Mouse (Mus musculus) natural killer cell, adult 2 months (primary cell): Measurements from ENCODE around the gene Cdca4.

ENCODE experiments used
- DNase-seq, 2 experiments: peaks; one replicate each; pipeline ENCODE4 v3.0.0; 2022; ENCODE audit warnings: low spot score in 2 of 2

Cdca4 gene

GRCm38 (mm10) chr12:112829244-112829864, at the start of gene Cdca4:
Cdca4 (minus strand) TSS chr12:112829423.
- DNase-seq = peak; percentile 93 to 96

DNA sequence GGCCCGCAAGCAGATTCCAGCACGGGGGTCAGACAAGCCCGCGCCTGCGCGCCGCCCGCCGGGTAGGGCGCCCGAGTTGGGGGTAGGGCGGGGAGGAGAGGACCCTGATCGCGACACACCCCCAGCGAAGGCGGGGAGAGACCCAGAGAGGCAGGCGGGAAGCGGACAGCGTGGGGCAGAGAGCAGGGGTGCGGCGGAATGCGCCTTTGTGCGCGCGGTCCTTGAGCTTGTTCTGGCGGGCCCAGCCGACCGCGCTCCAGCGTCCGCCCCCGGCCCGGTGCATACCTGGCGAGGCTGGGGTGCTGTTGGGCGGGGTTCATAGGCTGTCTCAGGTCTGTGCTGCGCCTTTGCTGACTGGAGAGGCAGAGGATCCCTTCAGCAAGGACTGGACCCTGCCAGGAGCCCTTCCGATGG, 48.4 kb upstream of the Cdca4 start:
- DNase-seq = no peak

DNA sequence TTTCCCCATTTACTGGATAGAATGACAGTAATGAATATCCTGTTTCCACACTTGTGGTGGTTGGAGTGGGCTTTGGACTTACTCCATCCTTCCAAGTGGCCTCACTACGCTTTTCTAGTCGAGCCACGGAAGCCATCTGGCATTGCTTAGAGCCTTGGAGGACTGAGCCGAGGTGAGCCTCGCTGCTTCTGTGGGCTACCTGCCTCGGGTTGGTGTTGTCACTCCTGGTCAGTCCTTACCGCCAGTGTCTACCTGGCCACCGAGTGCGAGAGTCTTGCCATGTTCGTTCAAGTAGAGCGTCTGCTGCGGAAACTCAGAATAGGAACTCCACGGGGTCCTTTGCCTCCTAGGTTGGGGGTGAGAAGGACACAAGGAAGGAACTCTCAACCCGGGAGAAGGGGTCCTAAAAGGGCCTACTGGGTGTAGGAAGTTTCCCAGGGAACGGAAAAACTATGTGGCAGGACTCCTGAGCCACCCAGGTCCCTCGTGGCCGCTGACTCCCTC, 47.9 kb upstream of the Cdca4 start:
- no peak for DNase-seq

DNA sequence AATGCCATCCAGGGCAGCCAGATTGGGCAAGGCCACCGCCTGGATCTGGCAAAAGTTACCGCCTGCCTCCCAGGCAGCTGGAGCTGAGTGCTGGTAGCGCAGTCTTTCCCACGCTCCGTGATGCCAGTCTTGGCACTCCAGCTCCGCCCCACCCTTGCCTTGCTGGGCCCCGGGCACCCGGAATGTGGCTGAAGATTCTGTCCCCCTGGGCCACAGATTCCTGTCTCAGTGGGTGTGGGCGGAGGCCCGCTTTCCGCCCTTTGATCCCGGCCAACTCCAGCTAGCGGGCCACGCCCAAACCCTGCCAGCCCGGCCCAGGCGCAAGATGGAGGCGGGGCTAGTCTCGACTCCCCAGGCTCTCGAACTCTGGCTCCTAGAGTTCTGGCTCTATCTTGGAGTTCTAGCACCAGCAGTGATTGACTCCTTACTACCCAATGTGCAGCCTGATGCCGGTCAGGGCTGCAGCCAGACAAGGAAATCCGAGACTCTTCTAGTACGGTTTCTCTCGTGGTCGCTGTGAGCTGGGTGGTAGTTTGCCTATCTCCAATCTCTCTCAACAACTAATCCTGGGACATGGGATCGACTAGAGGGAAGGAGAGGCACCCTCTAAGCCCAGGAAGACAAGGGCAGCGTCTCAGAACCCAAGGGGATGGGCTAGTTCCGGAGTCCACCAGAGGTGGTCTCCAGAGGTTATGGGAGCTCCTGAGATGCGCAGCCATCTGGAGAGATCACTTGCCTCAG, 47.3 kb upstream of the Cdca4 start:
- no peak for DNase-seq

GRCm38 (mm10) chr12:112875225-112876013, 46.2 kb upstream of the Cdca4 start:
- DNase-seq = peak; percentile 74 to 83

DNA sequence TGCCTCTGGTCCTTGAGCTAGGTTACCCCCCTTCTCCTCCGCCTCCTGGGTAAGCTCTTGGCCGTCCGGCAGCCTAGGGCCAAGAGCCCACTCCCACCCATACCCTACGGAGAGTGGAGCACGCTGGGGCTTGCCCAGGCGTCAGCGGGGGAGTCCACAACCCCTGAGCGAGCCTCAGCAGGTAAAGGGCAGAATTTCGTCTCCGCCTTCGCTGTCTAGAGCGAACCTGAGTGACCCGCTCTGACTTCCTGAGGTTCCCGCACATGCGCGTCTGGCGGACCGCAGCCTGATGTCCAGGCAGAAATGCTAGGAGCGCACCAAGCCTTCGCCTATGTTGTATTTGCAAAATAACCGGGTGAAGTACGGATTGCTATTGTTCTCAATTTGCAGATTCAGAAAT, 45.0 kb upstream of the Cdca4 start:
- DNase-seq = no peak

DNA sequence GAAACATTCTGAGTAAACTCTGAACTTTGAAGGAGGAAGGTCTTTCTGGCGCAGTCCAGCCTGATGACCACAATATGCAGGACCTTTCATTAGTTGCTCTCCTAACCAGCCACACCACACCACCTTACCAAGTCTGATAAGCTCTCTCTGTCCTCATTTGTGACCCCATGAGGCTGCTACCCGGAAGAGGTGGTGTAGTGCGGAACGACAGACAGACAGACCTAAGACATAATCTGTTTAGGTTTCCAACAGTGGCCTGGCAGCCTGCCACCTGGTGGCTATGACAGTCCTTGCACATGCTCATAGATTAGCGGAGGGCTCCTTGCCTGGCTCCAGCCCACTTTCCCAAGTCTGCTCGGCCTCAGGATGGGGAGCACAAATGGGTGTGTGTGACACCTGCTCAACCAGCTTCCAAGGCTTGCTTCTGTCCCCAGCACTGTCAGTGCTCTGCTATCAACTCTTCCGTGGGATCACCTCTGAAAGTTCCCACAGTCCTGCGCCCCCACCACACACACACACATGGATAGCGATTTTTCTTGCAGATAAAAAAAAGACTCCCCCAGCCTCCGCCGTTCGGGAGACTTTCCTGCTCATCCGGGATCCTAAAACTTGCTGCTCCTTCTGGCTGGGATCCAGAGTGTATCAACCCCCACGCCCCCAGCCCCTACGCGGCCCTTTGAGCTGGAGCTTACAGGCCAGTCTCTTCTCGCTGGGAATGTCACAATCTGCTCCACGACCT, 44.4 kb upstream of the Cdca4 start:
- DNase-seq = peak; percentile 73 to 81

DNA sequence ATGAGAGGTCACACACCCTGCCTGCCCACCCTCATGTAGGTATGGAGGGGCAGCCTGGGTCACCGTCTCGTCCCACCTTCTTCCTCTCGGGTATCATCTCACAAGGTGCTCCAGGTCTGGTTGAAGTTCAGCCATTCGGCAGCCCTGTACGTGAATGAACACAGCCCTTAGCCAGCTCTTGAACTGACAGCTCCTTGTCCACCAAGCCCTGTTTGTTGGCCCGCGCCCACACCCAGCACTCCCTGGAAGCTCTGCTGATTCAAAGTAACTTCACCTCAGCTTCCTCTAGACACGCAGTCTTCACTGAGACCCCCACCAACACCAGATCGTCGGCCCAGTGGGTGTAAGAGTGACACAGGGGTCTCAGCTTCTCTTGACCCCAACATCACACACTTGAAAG, 43.8 kb upstream of the Cdca4 start:
- DNase-seq = no peak

DNA sequence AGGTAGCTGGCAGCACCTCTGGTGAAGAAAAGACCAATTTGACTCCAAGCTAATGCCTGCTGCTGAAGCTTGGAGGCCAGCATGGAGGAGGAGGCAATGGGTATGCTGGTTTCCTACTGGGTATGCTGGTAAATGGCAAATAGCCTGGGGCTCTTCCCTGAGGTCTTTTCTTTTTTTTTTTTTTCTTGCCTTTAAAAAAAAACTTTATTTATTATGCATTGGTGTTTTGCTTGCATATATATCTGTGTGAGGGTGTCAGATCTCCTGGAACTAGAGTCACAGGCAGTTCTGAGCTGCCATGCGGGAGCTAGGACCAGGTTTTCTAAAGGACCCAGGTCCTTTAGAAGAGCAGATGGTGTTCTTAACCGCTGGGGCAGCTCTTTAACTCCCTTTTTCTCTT, 42.0 kb upstream of the Cdca4 start:
- no peak for DNase-seq

GRCm38 (mm10) chr12:112870775-112871174, 41.6 kb upstream of the Cdca4 start:
- peak in 1 of 2 experiments; percentile 20 for DNase-seq

DNA sequence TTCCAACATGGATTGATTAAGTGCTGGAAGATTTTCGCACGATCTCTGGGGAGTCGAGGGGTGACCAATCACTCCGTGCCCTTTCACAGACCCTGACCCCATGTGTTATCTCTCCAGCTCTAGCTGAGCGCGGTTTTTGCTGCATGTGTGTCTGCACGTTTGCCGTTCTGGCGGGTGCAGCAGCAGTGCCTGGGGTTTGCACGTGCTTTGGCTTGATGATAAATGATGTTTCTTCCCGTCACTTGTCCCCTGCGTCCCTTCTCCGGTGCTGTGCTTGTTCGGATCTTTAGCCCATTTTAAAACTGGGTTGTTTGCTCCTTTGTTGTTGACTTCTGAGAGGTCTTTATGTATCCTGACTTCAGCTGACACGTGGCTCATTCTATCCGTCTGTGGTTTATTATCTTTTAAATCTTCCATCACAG, 40.6 kb upstream of the Cdca4 start:
- DNase-seq = no peak

GRCm38 (mm10) chr12:112868178-112869087, 39.2 kb upstream of the Cdca4 start, which contains the start of gene Gpr132:
Gpr132 (minus strand) TSS chr12:112868228.
- DNase-seq = peak; percentile 72 to 85

DNA sequence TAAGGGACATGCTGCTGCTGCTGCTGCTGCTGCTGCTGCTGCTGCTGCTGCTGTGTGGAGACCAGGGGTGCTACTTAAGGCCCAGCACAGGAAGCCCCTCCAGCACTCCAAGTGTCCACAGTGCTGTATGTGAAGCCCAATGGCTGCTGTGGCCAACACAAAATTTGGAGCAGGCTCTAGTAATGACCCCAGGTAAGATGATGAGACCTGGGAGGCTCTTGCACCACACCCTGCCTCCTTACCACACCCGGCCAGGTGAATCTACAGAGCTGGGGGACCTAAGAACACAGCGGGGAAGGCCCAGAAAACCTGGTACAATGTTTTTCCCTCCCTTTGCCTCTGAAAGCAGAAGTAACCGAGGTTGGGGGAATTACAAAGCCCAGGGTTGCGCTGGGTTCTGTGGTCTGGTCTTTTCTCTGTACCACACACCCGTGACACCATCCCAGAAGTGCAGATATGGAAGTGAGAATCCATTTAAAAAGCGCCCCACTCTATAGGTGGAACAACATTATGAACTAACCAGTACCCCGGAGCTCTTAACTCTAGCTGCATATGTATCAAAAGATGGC, 38.0 kb upstream of the Cdca4 start:
- DNase-seq = peak in 1 of 2 experiments; percentile 63

GRCm38 (mm10) chr12:112866467-112867080, 37.4 kb upstream of the Cdca4 start:
- no peak for DNase-seq

- no peak for DNase-seq
Measured at GRCm38 (mm10) chr12:112864804-112865203, 35.6 kb upstream of the Cdca4 start.

GRCm38 (mm10) chr12:112861911-112862321, 32.7 kb upstream of the Cdca4 start:
- DNase-seq = no peak

DNA sequence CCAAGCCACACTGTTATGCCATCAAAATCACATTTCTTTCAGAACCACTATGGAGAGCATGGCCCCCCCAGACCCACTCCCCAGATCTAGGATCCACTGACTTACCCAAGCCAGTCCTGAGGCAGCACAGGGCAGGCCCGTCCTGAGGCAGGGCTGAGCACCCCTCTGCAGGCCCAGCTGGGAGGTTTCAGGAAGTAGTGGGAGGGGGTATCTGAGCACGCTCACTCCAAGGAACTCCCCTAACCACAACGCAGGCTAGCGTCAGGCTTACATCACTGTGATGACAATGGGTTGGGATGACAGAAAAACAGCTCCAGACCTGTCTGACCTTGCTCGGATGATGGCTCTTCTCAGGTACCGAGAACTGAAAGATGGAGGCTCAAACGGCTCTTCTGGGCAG, 31.5 kb upstream of the Cdca4 start:
- DNase-seq = peak; percentile 86 to 87

GRCm38 (mm10) chr12:112859930-112860329, 30.7 kb upstream of the Cdca4 start:
- DNase-seq = peak; percentile 79 to 81

- DNase-seq = no peak
Measured at GRCm38 (mm10) chr12:112858581-112859336, 29.5 kb upstream of the Cdca4 start.
